Mouse (Mus musculus): ENCODE results near the gene Gna14. TPM values are rescaled to one million over a fixed set of nuclear protein-coding genes. Genes with fewer than 3 reads are reported as not detected.

Gna14 gene
- total and polyA plus RNA-seq, 3 experiments, result not detected

GRCm38 (mm10) chr19:16623154-16623553 is 187.6 kb downstream of the Gna14 start:
- peaks cover 6% of the 10 kb centered on the region for H3K4me1 ChIP-seq (ENCODE audit: insufficient read depth, low read depth, low read length)
- ATAC-seq (ENCODE audit: extremely low read depth, insufficient number of reproducible peaks, low FRiP score, poor library complexity, severe bottlenecking), result no peak
- TF ChIP-seq GATA2 (IDR thresholded peaks at IDR 0.05; ENCODE audit: borderline replicate concordance, low read depth, low read length) (no peak), GATA1 (IDR thresholded peaks at IDR 0.05; ENCODE audit: borderline replicate concordance, low read length) (no peak), CTCF (IDR thresholded peaks at IDR 0.05; ENCODE audit: low read depth, low read length) (no peak), POLR2AphosphoS5 (IDR thresholded peaks at IDR 0.05; ENCODE audit: insufficient replicate concordance, low read depth, low read length) (no peak), TAL1 (conservative IDR thresholded peaks at IDR 0.05; ENCODE audit: low read depth, low read length) (no peak)
- H3K36me3 ChIP-seq (replicated peaks), result peaks cover 28% of the 10 kb centered on the region
- no peak for DNase-seq (ENCODE audit: low spot score)
- no peaks in the 10 kb centered on the region for H3K9me3 ChIP-seq (replicated peaks)
- no peaks in the 10 kb centered on the region for H3K27me3 ChIP-seq (ENCODE audit: insufficient read depth, low read length)
- no peak overlapping the region for H3K4me3 ChIP-seq (ENCODE audit: low read depth, low read length)

- H3K27me3 ChIP-seq (ENCODE audit: insufficient read depth, low read length), result no peaks in the 10 kb centered on the region
- H3K4me1 ChIP-seq (ENCODE audit: insufficient read depth, low read depth, low read length), result peaks cover 6% of the 10 kb centered on the region
- H3K9me3 ChIP-seq (replicated peaks), result no peaks in the 10 kb centered on the region
- DNase-seq (ENCODE audit: low spot score) (no peak), ATAC-seq (ENCODE audit: extremely low read depth, insufficient number of reproducible peaks, low FRiP score, poor library complexity, severe bottlenecking) (no peak)
- peaks cover 19% of the 10 kb centered on the region for H3K36me3 ChIP-seq (replicated peaks)
- no peak overlapping the region for H3K4me3 ChIP-seq (ENCODE audit: low read depth, low read length)
- TF ChIP-seq GATA2 (IDR thresholded peaks at IDR 0.05; ENCODE audit: borderline replicate concordance, low read depth, low read length), result no peak
- no peak for TF ChIP-seq TAL1 (conservative IDR thresholded peaks at IDR 0.05; ENCODE audit: low read depth, low read length)
- no peak for TF ChIP-seq CTCF (IDR thresholded peaks at IDR 0.05; ENCODE audit: low read depth, low read length)
- no peak for TF ChIP-seq GATA1 (IDR thresholded peaks at IDR 0.05; ENCODE audit: borderline replicate concordance, low read length)
Observed at GRCm38 (mm10) chr19:16624994-16625393, 189.4 kb downstream of the Gna14 start.

- no peak for DNase-seq (ENCODE audit: low spot score)
Observed at GRCm38 (mm10) chr19:16625610-16626395, 190.2 kb downstream of the Gna14 start.

More at GRCm38 (mm10) chr19:16625610-16626395, 190.2 kb downstream of the Gna14 start:
- H3K27me3 ChIP-seq (ENCODE audit: insufficient read depth, low read length), result no peaks in the 10 kb centered on the region
- TF ChIP-seq POLR2AphosphoS5 (IDR thresholded peaks at IDR 0.05; ENCODE audit: insufficient replicate concordance, low read depth, low read length), result no peak
- no peak for TF ChIP-seq TAL1 (conservative IDR thresholded peaks at IDR 0.05; ENCODE audit: low read depth, low read length)
- TF ChIP-seq GATA1 (IDR thresholded peaks at IDR 0.05; ENCODE audit: borderline replicate concordance, low read length), result no peak
- TF ChIP-seq CTCF (IDR thresholded peaks at IDR 0.05; ENCODE audit: low read depth, low read length), result no peak
- no peak for TF ChIP-seq GATA2 (IDR thresholded peaks at IDR 0.05; ENCODE audit: borderline replicate concordance, low read depth, low read length)
- H3K36me3 ChIP-seq (replicated peaks), result peaks cover 17% of the 10 kb centered on the region
- H3K9me3 ChIP-seq (replicated peaks), result no peaks in the 10 kb centered on the region
- peaks cover 6% of the 10 kb centered on the region for H3K4me1 ChIP-seq (ENCODE audit: insufficient read depth, low read depth, low read length)
- no peak for ATAC-seq (ENCODE audit: extremely low read depth, insufficient number of reproducible peaks, low FRiP score, poor library complexity, severe bottlenecking)
- no peak overlapping the region for H3K4me3 ChIP-seq (ENCODE audit: low read depth, low read length)

Data from G1E (cell line).